Mouse (Mus musculus) heart, embryonic 16.5 days (tissue): ENCODE measurements around the gene Ccr6. TPM values are rescaled to one million over a fixed set of nuclear protein-coding genes. Genes with fewer than 3 reads are reported as not detected.

Experiments used
- ATAC-seq: fragments of 200-750 bp; cut with Nextera tagmentation; replicated peaks from 2 replicates; pipeline ENCODE4 v1.8.0; 2017; ENCODE audit warnings: moderate number of reproducible peaks; ENCODE audit not compliant: insufficient read depth, low FRiP score; ENCODE audit errors: extremely low read depth
- H3K27ac ChIP-seq: fragments of 300-500 bp; sonication (generic); 2 replicates; pipeline ENCODE4 v1.5.1; 2014; ENCODE audit warnings: mild to moderate bottlenecking, low read length, control low read depth, moderate library complexity
- H3K27me3 ChIP-seq: fragments of 300-500 bp; sonication (generic); 2 replicates; pipeline ENCODE4 v1.6.1; 2014; ENCODE audit warnings: low read length, mixed read lengths; ENCODE audit not compliant: control insufficient read depth, insufficient read depth
- H3K36me3 ChIP-seq: fragments of 300-500 bp; sonication (generic); 2 replicates; pipeline ENCODE4 v1.6.1; 2014; ENCODE audit not compliant: control insufficient read depth, insufficient read depth
- H3K4me1 ChIP-seq: fragments of 300-500 bp; sonication (generic); 2 replicates; pipeline ENCODE4 v1.6.1; 2014; ENCODE audit warnings: low read length, mixed read lengths; ENCODE audit not compliant: control insufficient read depth, insufficient read depth
- H3K4me2 ChIP-seq: fragments of 300-500 bp; sonication (generic); 2 replicates; pipeline ENCODE4 v1.6.1; 2014; ENCODE audit warnings: low read depth, mild to moderate bottlenecking, control low read depth, low read length
- H3K4me3 ChIP-seq: fragments of 300-500 bp; sonication (generic); 2 replicates; pipeline ENCODE4 v1.5.1; 2014; ENCODE audit warnings: mild to moderate bottlenecking, control low read depth, low read length
- H3K9ac ChIP-seq: fragments of 300-500 bp; sonication (generic); 2 replicates; pipeline ENCODE4 v1.6.1; 2014; ENCODE audit warnings: low read length, control low read depth
- H3K9me3 ChIP-seq: fragments of 300-500 bp; sonication (generic); replicated peaks from 2 replicates; pipeline ENCODE4 v1.6.1; 2016; ENCODE audit warnings: low read length; ENCODE audit not compliant: control insufficient read depth
- WGBS: fragments of 180-500 bp; shearing (Covaris S2); extraction: QIAGEN DNeasy Blood & Tissue Kit; methylation state at CpG from one replicate; pipeline ENCODE4 v1.1.7; 2014; 5-methylcytosine and 5-hydroxymethylcytosine counted together
- polyA plus RNA-seq: library from polyadenylated mRNA; unstranded; fragments of >200 nt; fragmentation: Nextera tagmentation; extraction: Ambion mirVana; gene quantifications from 2 replicates; pipeline ENCODE4 v1.2.1, GENCODE M21; 2015

Gene Ccr6
- polyA plus RNA-seq, 1 experiment from 2014 or later = 0.64 TPM

DNA sequence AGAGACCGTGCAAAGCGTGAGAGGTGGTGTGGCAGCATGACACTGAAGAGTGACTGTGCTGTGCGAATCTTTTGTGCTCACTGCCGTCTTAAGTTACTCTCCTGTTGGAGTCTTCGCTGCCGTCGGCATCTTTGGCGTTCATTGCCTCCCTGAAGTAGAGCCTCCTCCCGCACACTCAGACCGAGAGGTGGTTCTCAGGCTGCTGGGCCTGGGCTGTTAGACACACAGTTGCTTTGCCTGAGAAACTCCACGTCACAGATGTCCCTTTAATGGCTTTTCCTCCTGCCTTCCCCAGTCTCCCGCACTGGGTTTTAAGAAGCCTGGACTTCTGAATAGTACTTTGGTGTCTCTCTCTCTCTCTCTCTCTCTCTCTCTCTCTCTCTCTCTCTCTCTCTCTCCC, 5.8 kb downstream of the Ccr6 start:
- Histone ChIP-seq H3K9me3 (no peaks in the 10 kb centered on the region), H3K36me3 (no peaks in the 10 kb centered on the region), H3K4me3 (no peak overlapping the region), H3K27me3 (peaks cover 9% of the 10 kb centered on the region), H3K4me1 (no peaks in the 10 kb centered on the region), H3K4me2 (no peak overlapping the region), H3K27ac (no peak overlapping the region), H3K9ac (no peak overlapping the region)
- ATAC-seq = no peak
- 74% methylated on average over 12 of the region's 12 CpGs for WGBS

DNA sequence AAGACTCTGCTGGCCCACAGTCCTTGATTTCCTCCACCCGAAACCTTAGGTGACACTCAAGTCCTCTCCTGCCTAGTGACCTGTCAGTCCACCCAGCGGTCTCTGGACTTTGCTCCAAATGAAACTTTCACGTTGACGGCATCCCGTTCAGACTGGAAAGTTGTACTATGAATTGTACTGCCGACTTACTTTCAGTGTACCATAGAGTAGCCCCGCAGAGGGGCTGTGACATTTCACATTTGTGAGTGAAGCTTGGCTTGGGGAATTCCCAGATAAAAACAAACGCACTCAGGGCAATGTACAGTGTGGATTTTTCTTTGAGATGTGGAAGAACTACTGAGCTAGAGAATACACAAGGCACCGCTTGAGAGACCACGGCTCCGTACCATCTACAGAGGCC, 6.3 kb downstream of the Ccr6 start:
- Histone ChIP-seq H3K4me1 (no peaks in the 10 kb centered on the region), H3K27ac (no peak overlapping the region), H3K4me3 (no peak overlapping the region), H3K4me2 (no peak overlapping the region), H3K9me3 (no peaks in the 10 kb centered on the region), H3K27me3 (peaks cover 9% of the 10 kb centered on the region), H3K9ac (no peak overlapping the region), H3K36me3 (no peaks in the 10 kb centered on the region)
- no peak for ATAC-seq
- WGBS = 82% methylated on average over 11 of the region's 11 CpGs

DNA sequence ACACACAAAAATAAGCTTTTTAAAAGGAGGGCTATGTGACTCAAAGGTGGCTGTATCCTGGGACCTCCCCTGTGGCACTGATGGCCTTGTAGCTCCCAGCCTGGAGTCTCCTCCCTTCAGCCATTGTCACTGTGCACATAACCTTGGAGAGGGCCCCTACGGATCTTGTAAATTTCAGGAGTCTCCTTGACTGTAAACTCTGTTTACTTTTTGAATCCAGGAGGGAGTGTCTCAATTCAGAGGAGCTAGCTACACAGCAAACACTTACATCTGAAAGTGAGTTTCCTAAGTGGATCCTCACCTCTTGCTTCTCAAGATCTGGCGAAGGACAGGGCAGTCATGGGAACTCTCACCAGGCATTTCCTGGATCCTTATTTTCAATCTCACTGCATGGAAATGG, 8.3 kb downstream of the Ccr6 start:
- 77% methylated on average over 2 of the region's 2 CpGs for WGBS
- Histone ChIP-seq H3K9ac (no peak overlapping the region), H3K4me1 (no peaks in the 10 kb centered on the region), H3K27me3 (peaks cover 6% of the 10 kb centered on the region), H3K27ac (no peak overlapping the region), H3K4me3 (no peak overlapping the region), H3K9me3 (no peaks in the 10 kb centered on the region), H3K36me3 (no peaks in the 10 kb centered on the region), H3K4me2 (no peak overlapping the region)
- no peak for ATAC-seq

DNA sequence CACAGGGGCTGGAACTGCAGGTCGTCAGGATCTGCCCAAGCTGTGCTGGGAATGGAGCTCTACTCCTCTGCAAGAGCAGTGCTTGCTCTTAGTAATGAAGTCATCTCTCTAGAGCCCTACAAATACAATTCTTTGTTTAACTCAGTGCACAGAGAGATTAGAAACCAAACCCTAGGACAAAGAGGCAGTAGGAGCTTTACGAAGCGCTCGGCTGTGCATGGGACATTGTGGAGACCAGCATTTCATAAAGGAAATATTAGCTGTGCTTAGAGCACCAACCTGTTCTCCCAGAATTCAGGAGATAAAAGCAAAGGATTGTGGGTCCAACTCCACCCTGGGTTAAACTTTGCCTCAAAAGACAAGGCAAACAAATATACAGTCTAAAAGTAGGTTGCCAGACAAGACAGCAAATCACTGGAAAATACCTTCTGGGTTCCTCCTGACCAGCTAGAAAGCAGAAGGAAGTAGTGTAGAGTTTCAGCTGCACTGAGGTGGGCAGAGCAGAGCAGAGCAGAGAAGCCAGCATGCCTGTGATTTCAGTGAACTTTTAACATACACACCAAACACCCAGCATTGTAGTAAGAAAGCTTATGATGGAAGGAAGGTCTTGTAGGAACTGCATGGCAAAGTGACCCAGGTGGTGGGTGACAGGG, 10.4 kb downstream of the Ccr6 start:
- no peaks in the 10 kb centered on the region for H3K36me3 ChIP-seq
- ATAC-seq = no peak
- H3K27me3 ChIP-seq = peaks cover 10% of the 10 kb centered on the region
- no peak overlapping the region for H3K27ac ChIP-seq
- H3K9ac ChIP-seq = no peak overlapping the region
- H3K4me3 ChIP-seq = no peak overlapping the region
- no peaks in the 10 kb centered on the region for H3K9me3 ChIP-seq
- no peaks in the 10 kb centered on the region for H3K4me1 ChIP-seq
- 63% methylated on average over 4 of the region's 4 CpGs for WGBS
- H3K4me2 ChIP-seq = no peak overlapping the region

DNA sequence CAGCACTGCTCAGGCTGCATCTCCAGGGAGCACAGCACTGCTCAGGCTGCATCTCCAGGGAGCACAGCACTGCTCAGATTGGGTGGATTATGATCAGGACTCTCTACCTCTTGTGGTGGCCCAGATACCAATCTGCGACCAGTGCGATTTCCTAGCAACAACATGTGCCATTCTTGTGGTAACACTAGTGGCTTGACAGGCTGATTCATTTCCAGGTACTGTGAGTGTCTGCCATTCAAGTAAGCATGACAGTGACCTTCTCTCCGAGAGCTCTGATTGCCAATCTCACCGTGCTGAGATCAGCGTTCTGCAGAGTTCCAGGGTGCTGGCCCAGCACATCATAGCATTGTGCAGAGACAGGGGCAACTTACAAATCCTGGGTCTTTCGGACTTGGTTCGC, 15.9 kb downstream of the Ccr6 start:
- H3K27ac ChIP-seq = no peak overlapping the region
- ATAC-seq = no peak
- peaks cover 5% of the 10 kb centered on the region; the same call in 1 of the 2 replicates for H3K27me3 ChIP-seq
- H3K9ac ChIP-seq = no peak overlapping the region
- H3K4me3 ChIP-seq = no peak overlapping the region
- H3K4me2 ChIP-seq = no peak overlapping the region
- H3K36me3 ChIP-seq = no peaks in the 10 kb centered on the region
- no peaks in the 10 kb centered on the region for H3K9me3 ChIP-seq
- H3K4me1 ChIP-seq = no peaks in the 10 kb centered on the region
- WGBS = 78% methylated on average over 7 of the region's 7 CpGs

DNA sequence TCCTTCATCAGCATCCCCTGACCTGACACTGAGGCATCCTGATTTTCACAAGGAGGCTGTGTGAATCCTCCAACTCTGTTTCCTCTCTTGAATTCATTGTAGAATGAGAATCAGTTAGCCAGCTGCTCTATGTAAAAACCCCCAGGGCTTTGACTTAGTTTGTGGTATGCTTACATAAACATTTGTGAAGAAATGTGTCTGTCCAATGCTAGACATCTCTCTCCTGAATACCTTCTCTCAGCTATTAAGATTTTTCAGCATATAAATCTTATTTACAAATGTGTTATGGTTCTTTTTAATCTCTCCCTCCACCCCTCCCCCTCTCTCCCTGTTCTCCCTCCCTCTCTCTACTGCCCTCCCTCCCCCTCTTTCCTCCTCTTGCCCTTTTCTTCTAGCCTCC, 18.4 kb downstream of the Ccr6 start:
- H3K4me1 ChIP-seq = no peaks in the 10 kb centered on the region
- no peak overlapping the region for H3K27ac ChIP-seq
- H3K4me3 ChIP-seq = no peak overlapping the region
- H3K36me3 ChIP-seq = no peaks in the 10 kb centered on the region
- no peak overlapping the region for H3K4me2 ChIP-seq
- H3K9me3 ChIP-seq = no peaks in the 10 kb centered on the region
- peaks cover 5% of the 10 kb centered on the region; the same call in 1 of the 2 replicates for H3K27me3 ChIP-seq
- no peak overlapping the region for H3K9ac ChIP-seq
- no peak for ATAC-seq

DNA sequence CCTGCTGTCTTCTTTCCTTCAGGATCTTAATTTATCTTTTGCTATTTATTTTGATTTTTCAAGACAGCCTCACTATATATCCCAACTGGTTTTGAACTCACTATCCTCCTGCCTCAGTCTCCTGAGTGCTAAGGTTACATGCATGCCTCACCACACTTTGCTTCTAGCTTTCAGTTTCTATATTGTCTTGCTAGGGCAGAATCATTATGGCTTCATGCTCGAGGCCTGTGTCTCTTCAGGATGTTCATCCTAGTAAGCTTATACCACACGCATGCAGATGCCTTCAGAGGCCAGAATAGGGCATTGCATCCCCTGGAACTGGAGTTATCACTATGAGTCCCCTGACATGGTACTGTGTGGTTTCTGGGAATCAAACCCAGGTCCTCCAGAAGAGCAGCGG, 19.1 kb downstream of the Ccr6 start:
- Histone ChIP-seq H3K4me2 (no peak overlapping the region), H3K9ac (no peak overlapping the region), H3K27me3 (0 out of 2 replicates have a peak, but pooled peaks cover 2% of the 10 kb centered on the region), H3K4me1 (no peaks in the 10 kb centered on the region), H3K36me3 (no peaks in the 10 kb centered on the region), H3K9me3 (no peaks in the 10 kb centered on the region), H3K27ac (no peak overlapping the region), H3K4me3 (no peak overlapping the region)
- ATAC-seq = no peak
- 59% methylated on average over 3 of the region's 3 CpGs for WGBS

DNA sequence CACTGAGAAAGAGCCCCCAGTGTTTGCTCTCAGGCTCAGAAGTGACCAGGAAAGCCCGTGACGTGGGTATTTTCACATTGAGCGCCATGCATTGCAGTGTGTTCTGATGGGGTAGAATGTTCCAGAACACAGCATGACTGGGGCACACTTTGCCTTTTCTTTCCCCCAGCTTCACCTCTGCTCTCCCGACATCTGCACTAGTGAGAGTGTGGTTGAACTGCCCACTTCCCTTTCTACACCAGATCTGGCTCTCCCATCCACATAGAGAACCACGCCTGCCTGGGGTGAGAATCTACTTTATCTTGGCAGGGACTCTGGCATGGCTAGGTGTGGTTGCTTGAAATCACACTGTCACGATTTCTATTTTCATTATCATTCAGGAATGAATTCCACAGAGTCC, 19.7 kb downstream of the Ccr6 start:
- no peaks in the 10 kb centered on the region for H3K27me3 ChIP-seq
- H3K4me2 ChIP-seq = no peak overlapping the region
- H3K4me1 ChIP-seq = no peaks in the 10 kb centered on the region
- 70% methylated on average over 6 of the region's 6 CpGs for WGBS
- no peak for ATAC-seq
- H3K4me3 ChIP-seq = no peak overlapping the region
- no peaks in the 10 kb centered on the region for H3K9me3 ChIP-seq
- no peak overlapping the region for H3K9ac ChIP-seq
- H3K27ac ChIP-seq = no peak overlapping the region
- no peaks in the 10 kb centered on the region for H3K36me3 ChIP-seq

DNA sequence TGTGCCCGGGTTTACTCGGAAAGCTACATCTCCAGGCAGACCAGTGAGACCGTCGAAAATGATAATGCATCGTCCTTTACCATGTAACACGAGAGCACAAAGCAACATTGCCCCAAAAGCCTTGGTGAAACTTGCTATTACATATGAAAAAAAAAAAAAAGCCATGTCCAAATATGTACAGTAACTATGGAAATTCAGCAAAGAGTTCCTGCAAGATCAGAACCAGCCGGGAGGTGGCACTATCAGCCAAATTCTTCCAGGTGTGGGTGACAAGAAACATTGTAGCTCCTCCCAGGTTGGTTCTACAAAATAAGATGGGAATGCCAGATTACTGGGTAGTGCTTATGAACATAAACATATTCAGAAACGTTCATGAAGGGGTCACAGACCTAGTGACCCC, 21.1 kb downstream of the Ccr6 start:
- Histone ChIP-seq H3K4me1 (no peaks in the 10 kb centered on the region), H3K27ac (no peak overlapping the region), H3K36me3 (no peaks in the 10 kb centered on the region), H3K9me3 (no peaks in the 10 kb centered on the region), H3K4me2 (no peak overlapping the region), H3K27me3 (no peaks in the 10 kb centered on the region), H3K4me3 (no peak overlapping the region), H3K9ac (no peak overlapping the region)
- 65% methylated on average over 8 of the region's 8 CpGs for WGBS
- ATAC-seq = no peak
